Mouse (Mus musculus) thymus, adult 2 months (tissue): Measurements from ENCODE around the gene Bpifa1.

Experiments used
- CTCF ChIP-seq: fragments of 200-500 bp; IDR thresholded peaks from 2 replicates; pipeline ENCODE4 v1.5.1; 2012; ENCODE audit warnings: mild to moderate bottlenecking, control low read depth, low read length, moderate library complexity, borderline replicate concordance; ENCODE audit not compliant: control insufficient read depth, poor library complexity, insufficient read depth; ENCODE audit errors: extremely low read depth
- POLR2A ChIP-seq: fragments of 200-500 bp; IDR thresholded peaks from 2 replicates; pipeline ENCODE4 v1.6.1; 2012; ENCODE audit warnings: mild to moderate bottlenecking, low read length, control low read depth, moderate library complexity; ENCODE audit not compliant: control insufficient read depth, poor library complexity, insufficient read depth; ENCODE audit errors: extremely low read depth

DNA sequence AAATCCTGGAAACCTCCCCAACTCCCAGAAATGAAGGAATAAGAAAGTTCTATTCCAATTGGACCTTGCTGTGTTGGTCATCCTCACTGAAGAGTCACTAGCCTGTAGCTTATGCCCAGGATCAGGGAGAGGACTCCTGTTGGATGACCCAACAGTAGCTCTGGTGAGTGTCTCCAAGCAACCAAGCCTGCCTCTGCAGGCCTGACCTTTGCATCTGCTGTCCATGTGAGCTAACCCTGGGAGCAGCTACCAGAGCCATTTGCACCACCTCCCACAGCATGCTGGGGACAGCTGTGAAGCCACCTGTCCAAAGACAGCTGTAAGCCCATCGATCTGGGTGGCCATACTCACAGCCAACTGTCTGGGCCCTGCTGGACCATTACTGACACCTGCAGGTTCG is 12.6 kb upstream of the Bpifa1 start, which contains the start of gene Bpifa3:
- TF ChIP-seq POLR2A (no peak), CTCF (no peak)
